Mouse (Mus musculus) MEL-GATA-1-ER (cell line): ENCODE measurements around the gene Hist1h4i.
"Not testable (repeated sequence)": the region's sequence is repeated elsewhere in the genome, so short reads cannot be mapped to it uniquely, and the experiment has no call there.

ENCODE experiments used
- DNase-seq: peaks from one replicate; pipeline ENCODE4 v3.0.0-alpha.2; 2012; ENCODE audit warnings: low read depth; ENCODE audit errors: extremely low read depth

The Hist1h4i gene

GRCm38 (mm10) chr13:22041142-22041536 is at the start of gene Hist1h4i:
Hist1h4i (minus strand) TSS chr13:22041362.
- peak; percentile 89 for DNase-seq

DNA sequence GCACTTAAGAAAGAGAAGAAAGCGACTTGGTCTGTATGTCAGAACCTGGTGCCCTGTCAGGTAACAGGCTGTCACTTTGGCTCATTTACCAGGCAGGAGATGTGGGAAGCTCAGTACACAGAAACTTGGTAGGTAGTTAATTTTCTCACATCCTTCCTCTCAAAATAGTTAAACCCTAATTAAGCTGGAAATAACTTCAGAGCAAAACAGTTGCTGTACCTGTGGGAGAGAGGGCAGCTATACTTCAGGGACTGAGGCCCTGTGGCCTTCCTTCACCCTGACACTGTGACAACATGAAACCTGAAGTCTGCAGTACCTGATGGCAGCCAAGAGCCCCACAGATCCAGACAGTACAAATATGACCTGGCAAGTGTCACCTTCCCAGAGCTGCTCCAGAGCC is 43.0 kb upstream of the Hist1h4i start, which contains the start of gene Vmn1r188:
TSS of gene Vmn1r188 (plus strand) at position 301 of the 400 bp plus-strand sequence.
- not testable (repeated sequence) for DNase-seq

- DNase-seq: no peak
Measured at GRCm38 (mm10) chr13:22063468-22063867, 22.3 kb upstream of the Hist1h4i start.

DNA sequence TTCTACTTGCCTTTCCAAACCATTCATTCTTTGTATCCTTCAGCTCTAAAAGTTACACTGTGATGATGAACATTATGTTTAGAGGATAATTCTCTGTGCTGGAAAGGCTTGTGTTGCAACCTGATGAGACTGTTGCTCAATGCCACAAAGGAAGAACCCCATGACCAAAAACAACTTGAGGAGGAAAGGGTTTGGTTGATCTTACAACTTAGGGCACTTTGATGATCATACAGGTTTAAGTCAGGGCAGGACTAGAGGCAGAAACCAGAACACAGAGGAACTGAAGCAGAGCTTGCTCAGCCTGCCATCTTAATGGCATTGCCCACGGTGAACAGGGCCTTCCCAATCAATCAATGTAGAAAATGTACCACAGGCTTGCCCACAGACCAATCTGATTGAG is 20.3 kb upstream of the Hist1h4i start:
- DNase-seq: no peak

GRCm38 (mm10) chr13:22053754-22054153 is 12.6 kb upstream of the Hist1h4i start:
- DNase-seq: no peak

DNA sequence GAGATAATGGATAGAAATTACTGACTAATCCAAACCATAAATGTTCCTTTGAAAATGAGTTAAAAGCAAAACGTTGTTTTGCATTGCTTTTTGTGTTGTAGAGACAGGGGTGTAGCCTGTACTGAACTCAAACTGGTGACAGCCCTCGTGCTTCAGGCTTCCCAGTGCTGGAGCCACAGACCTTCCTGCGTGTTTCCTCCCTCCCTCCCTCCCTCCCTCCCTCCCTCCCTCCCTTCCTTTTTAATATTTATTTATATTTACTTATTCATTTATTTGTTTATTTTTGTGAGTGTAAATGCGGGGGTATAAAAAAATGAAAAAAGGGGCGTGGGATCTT is 10.3 kb upstream of the Hist1h4i start:
- DNase-seq: no peak

DNA sequence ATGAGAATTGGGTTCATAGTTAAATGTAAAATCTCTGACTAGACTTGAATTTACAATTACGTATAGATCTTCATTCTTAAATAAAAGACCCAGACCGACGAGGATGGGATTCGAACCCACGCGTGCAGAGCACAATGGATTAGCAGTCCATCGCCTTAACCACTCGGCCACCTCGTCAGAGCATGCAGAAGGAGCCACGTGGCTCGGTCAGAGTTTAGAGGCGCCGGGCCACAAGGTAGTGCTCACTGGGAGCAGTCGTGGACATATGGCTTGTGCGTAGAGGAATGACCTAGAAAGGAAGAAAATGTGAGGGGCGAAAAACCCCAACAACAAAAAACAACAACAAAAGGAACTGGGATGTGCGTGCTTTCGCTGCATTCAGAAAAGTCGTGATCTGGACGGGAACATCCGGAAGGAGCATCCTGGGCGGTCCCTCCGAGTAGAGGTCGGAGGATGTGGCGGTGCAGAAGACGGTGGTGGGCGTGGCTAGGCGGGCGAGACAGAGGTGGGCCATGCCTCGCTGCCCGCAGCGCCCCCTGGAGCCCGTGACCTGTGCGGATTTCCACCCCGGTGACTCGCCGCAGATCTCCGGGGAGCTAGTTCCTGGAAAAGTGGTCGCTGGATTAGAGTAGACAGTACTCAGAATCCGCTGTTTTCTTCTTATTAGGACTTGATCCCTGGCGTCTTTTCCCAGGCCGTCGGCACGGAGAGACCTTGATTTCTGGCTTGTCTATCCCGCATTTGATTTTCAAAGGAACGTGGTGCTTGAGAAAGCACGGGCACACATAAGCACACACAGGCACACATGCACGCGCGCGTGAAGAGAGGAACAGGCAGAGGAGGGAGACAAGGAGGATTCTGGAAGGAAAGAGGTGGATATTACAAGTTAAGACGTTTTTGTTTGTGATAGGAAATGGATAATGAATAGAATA is 9.7 kb upstream of the Hist1h4i start:
- DNase-seq: peak; percentile 83

DNA sequence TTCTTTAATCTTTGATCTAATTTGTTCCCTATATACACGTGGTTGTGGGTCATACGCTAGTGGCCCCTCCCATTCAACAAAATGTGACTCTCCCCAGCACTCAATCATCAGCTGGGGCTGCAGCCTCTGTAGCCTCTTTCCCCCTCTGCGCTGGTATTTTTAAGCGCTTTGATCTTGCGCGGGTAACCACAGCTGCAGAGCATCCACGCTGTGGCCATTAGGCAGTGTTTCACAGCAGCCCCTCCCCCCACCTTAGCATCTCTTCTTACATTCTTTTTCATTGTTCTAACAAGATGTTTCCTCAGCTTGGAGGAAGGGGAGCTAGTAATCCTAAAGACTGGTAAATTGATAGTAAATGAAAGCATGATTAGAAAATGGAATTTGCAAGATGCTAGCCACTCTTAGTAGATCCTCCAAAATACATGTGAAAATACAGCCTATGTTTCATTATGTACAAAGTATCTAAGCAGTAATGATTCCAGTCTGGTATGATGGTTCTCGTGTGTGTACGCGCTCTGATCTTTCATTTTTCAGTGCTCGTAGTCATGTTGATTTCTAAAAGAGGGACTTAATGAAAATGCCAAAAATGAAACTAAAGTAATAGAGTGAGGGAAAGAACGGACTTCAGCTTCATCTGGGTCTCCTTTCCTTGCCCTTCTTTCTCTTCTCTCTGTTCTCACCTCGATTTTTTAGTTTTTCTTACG is 8.7 kb upstream of the Hist1h4i start:
- no peak for DNase-seq

DNA sequence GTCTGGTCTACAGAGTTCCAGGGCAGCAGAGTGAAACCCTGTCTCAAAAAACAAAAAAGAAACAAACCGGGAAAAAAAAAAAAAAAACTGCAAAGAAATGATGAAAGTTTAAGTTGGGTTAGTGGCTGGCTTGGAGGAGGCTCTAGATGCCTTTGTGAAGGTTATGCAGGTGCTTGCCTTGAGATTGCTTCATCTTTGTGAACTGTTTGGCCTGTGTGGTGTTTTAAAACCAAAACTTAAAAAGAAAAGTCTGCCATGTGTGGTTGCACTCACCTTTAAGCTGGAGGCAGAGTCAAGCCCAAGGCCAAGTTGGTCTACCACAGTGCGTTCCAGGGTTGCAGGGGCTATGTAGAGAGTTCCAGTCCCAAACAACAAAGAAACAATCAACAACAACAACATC is 7.9 kb upstream of the Hist1h4i start:
- no peak for DNase-seq

DNA sequence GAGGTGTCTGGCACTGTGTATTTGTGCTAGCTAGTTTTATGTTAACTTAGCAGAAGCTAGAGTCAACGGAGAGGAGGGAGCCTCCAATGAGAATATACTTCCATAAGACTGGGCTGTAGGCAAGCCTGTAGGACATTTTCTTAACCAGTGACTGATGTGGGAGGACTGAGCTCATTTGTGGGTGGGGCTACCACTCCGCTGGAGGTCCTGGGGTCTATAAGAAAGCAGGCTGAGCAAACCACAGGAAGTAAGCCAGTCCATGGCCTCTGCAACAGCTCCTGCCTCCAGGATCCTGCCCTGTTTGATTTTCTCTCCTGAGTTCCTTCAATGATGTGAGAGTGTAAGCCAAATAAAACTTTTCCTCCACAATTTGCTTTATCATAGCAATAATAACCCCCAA is 4.1 kb upstream of the Hist1h4i start:
- no peak for DNase-seq

DNA sequence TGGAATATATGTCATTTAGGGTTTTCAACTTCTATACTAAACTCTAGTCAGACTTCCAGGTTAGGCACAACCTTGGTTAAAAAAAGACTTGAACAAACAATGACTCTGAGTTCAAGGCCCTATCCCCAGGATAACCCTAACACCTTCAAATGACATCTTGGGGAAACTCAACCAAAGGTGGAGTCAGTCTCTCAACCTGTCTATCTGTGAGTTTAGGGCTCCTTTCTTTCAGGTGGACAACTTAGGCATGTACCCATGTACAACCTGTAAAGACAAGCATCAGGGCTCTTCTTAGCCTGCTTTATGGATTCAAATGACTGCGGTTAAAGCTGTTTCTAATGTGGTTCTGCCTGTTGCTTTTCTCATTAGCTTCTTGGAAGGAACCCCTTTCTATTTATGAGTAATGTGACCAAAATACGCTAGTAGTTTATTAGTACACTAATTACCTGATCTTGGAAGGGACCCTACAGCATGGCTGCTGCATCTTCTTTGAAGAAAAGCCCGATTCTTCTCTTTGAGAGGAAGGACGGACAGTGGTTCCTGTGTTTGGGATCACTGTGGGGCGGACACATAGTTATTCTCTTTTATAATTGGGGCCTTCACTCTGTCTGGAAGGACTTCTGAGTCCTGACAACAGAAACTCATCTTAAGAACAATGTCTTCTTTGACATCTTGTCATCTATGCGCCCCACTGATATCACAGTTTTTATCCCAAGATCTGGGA is 3.4 kb upstream of the Hist1h4i start:
- no peak for DNase-seq

- DNase-seq: peak; percentile 72
Measured at GRCm38 (mm10) chr13:22043503-22044431, 2.6 kb upstream of the Hist1h4i start.

DNA sequence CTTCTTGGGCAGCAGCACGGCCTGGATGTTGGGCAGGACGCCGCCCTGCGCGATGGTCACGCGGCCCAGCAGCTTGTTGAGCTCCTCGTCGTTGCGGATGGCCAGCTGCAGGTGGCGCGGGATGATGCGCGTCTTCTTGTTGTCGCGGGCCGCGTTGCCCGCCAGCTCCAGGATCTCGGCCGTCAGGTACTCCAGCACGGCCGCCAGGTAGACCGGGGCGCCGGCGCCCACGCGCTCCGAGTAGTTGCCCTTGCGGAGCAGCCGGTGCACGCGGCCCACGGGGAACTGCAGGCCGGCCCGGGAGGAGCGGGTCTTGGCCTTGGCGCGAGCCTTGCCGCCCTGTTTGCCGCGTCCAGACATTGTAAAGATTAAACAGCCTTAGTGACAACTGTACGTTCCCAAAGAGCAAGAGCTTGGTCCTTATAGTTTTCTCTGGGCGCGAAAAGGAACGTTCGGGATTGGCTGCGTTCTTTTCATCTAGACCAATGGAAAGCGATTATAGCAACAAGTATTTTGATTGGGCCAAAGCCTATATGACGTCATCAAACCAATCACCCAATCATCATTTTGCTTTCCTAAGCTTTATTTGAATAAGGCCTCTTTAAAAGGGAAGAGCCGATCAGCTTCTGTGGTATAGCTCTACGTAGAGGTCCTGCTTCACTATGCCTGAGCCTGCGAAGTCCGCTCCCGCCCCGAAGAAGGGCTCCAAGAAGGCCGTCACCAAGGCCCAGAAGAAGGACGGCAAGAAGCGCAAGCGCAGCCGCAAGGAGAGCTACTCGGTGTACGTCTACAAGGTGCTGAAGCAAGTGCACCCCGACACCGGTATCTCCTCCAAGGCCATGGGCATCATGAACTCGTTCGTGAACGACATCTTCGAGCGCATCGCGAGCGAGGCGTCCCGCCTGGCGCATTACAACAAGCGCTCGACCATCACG is 1.7 kb upstream of the Hist1h4i start, which contains the start of the genes Hist1h2ag and Hist1h2bj:
TSS of gene Hist1h2ag (minus strand) at position 377 of the 935 bp plus-strand sequence.
TSS of gene Hist1h2bj (plus strand) at position 647 of the 935 bp plus-strand sequence.
- peak; percentile 99 for DNase-seq

DNA sequence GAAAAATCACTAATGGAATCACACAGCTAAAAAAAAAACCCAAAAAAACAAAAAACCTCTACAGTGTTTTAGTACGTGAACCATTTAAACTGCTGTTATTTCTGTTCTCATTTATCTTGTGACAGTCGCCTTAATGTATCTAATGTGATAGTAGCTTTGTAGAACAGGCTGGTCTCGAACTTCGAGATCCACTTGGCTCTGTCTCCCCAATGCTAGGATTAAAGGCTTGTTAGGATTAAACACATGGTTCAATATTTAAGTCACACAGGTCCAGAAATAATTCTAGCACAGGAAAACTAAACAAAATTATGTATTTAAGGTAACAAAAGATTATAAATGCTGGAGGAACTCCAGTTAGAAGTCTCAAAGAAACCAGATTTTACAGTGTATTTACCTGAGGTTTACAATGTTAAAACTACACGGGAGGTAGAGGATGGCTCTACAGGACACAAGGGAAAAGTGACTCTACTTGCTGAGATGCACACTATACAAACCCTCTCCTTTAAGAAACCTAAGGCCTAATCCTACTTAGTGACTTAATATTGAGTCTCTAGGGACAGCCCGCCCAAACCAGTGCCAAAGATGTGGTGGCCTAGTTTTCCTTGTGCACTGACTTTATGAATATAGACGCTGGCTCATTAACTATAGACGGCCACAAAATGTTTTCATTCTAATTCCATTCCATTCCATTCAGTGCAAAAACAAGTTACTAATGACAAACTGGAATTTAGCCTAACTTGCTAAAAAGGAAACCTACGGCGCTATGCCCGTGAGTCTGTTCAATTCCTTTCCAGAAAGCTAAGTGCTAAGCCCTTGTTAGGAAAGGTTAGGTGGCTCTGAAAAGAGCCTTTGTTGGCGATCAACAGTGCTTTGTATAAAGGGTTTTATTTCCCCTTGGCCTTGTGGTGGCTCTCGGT is 747 bp upstream of the Hist1h4i start:
- DNase-seq: no peak

DNA sequence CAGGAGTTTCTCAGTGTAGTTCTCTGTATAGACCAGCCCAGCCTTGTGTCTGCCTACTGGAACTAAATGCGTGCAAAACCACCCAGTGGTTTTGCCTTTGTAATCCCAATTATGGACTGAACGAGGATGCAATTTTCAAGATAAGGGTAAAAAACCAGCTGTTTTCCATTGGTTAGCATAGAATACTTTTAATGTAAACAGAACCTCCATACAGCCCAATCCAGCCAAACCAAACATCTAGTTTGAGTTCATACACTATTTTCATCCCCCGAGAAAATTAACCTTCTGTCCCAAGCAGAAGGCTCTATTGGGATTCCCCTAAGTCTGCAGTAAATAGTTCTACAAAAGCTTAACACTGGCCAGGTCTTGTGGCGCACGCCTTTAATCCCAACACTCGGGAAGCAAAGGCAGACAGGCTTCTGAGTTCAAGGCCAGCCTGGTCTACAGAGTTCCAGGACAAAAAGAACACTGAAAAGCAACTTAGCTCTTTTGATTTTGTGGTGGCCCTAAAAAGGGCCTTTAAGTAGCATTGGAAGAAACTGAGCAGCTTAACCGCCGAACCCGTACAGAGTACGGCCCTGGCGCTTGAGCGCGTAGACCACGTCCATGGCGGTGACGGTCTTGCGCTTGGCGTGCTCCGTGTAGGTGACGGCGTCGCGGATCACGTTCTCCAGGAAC is 559 bp downstream of the Hist1h4i start:
- DNase-seq: peak; percentile 86

DNA sequence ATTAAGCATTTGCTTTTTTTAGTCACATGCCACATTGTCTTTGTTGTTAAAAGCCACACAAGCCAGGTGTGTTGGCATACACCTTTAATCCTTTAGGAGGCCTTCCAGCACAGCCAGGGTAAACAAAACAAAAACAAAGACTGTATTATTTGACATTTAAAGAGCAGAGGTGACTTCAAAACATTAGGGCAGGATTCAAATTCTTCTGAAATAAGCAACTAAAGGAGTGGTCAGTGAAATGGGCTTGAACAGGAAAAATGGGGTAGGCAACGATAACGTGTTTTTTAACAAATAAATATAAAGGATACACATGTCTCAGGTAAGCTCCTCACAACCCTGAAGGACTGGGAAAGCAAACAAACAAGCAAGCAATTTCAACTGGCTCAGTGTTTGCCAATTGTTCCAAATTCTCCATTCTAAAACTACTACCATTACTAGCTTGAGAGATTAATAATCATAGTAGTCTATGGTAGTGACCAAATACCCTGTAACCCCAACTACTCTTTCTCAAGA is 1.2 kb downstream of the Hist1h4i start:
- DNase-seq: no peak

DNA sequence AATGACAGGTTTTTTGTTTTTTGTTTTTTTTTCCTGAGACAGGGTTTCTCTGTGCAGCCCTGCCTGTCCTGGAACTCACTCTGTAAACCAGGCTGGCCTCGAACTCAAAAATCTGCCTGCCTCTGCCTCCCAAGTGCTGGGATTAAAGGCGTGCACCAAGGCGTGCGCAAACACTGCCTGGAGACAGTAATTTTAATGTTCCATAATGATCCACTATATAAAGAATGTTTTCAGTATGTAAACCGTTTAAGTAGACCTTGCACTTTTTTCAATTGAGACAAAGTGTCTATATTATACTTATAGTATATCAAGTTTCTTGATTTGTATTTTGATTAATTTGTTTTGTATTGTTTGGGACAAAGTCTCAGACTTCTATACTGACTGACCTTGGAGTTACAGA is 1.8 kb downstream of the Hist1h4i start:
- no peak for DNase-seq

DNA sequence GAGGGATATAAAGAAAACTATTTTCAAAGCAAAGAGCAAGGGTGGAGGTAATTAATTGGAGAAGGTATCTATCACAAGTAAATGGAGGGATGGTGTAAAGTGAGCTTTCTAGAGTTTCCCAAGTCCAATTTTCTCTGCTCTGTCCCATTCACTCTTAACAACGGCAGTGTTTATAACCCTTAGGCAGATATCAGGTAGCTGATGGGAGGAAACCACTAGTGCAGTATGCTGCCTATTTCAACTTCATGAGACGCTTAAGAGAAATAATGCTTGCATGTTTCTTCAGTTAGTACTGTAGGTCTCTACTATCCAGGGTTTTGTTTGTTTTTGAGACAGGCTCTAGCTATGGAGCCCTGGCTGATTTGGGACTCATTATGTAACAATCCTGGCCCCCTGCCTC is 3.7 kb downstream of the Hist1h4i start:
- no peak for DNase-seq
